Mouse (Mus musculus): ENCODE results near the gene Gm11639. TPM values are rescaled to one million over a fixed set of nuclear protein-coding genes. Genes with fewer than 3 reads are reported as not detected.

Gene Gm11639
- polyA plus RNA-seq, 1 experiment from 2014 or later: not detected

- Histone ChIP-seq H3K36me3 (no peaks in the 10 kb centered on the region), H3K4me3 (no peak overlapping the region)
Observed at GRCm38 (mm10) chr11:104661106-104661505, 24.4 kb upstream of the Gm11639 start.

DNA sequence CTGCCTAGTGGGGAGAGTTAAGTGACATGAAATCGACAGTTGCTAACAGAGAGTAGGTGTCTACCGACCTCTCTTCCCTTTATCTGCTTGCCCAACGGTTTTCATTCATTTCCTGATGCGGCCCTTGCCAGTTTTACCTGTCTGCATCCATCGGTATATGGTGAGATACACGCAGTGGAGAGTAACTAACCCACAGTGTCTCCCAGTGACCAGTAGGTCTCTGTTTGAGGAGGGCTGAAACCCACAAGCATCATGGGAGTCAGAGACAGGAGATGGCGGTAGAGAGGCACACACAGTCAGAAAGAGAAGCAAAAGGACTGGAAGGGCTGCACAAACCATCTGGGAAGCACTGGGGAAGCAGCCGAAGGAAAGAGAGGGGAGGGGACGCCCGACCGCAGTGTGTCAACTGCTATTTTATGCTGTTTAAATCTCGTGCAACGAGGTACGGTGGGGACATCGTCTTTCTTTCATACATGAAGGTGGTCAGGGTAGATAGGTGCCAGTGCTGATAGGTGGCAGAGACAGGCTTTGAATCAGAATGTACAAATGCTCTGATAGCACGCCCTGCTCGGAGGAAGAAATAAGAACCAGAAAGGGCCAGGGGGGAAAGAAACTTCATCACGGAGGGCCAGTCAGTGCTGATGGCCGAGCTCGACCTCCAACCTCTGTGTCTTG lies 23.8 kb upstream of the Gm11639 start:
- Histone ChIP-seq H3K4me1 (replicated peaks) (no peaks in the 10 kb centered on the region), H3K27me3 (no peaks in the 10 kb centered on the region), H3K9ac (no peak overlapping the region), H3K4me3 (no peak overlapping the region), H3K4me2 (no peak overlapping the region), H3K9me3 (peaks cover 8% of the 10 kb centered on the region), H3K27ac (replicated peaks) (no peak overlapping the region), H3K36me3 (no peaks in the 10 kb centered on the region)
- WGBS: 81% methylated on average over 20 of the region's 20 CpGs
- no peak for ATAC-seq (ENCODE audit: low read depth)

More at GRCm38 (mm10) chr11:104661106-104661505, 24.4 kb upstream of the Gm11639 start:
- ATAC-seq (ENCODE audit: low read depth): no peak
- H3K4me2 ChIP-seq: no peak overlapping the region
- H3K9ac ChIP-seq: no peak overlapping the region
- peaks cover 8% of the 10 kb centered on the region for H3K9me3 ChIP-seq
- no peaks in the 10 kb centered on the region for H3K4me1 ChIP-seq (replicated peaks)
- WGBS: 85% methylated on average over 5 of the region's 5 CpGs
- H3K27me3 ChIP-seq: no peaks in the 10 kb centered on the region
- no peak overlapping the region for H3K27ac ChIP-seq (replicated peaks)

DNA sequence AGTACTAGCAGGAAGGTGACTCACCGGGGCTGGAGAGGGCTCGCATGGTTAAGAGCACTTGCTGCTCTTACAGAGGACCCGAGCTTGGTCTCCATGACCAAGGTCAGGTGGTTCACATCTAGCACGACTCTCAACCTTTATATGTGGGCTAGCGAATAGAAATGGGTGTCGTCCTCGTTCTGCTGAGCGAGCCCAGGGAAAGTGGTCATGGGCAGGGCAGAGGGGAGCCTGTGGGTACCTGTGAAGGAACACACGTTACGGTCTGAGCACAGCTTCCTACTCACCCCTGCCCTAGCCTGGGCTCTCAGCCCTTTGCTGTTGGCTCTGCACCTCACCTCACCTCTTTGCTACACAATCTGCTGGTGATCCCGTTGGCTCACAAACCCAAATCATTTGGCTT lies 22.9 kb upstream of the Gm11639 start:
- 93% methylated on average over 11 of the region's 11 CpGs for WGBS
- peaks cover 8% of the 10 kb centered on the region for H3K9me3 ChIP-seq
- no peaks in the 10 kb centered on the region for H3K4me1 ChIP-seq (replicated peaks)
- H3K27ac ChIP-seq (replicated peaks): no peak overlapping the region
- no peak overlapping the region for H3K9ac ChIP-seq
- no peaks in the 10 kb centered on the region for H3K36me3 ChIP-seq
- H3K4me3 ChIP-seq: no peak overlapping the region
- no peak for ATAC-seq (ENCODE audit: low read depth)
- no peak overlapping the region for H3K4me2 ChIP-seq
- no peaks in the 10 kb centered on the region for H3K27me3 ChIP-seq

GRCm38 (mm10) chr11:104663241-104663877 lies 22.1 kb upstream of the Gm11639 start:
- no peak overlapping the region for H3K4me2 ChIP-seq
- no peaks in the 10 kb centered on the region for H3K36me3 ChIP-seq
- no peaks in the 10 kb centered on the region for H3K4me1 ChIP-seq (replicated peaks)
- no peaks in the 10 kb centered on the region for H3K27me3 ChIP-seq
- ATAC-seq (ENCODE audit: low read depth): no peak
- WGBS: 77% methylated on average over 6 of the region's 6 CpGs
- peaks cover 8% of the 10 kb centered on the region for H3K9me3 ChIP-seq
- H3K27ac ChIP-seq (replicated peaks): no peak overlapping the region
- no peak overlapping the region for H3K9ac ChIP-seq
- H3K4me3 ChIP-seq: no peak overlapping the region

GRCm38 (mm10) chr11:104663878-104664261 lies 21.6 kb upstream of the Gm11639 start:
- H3K27ac ChIP-seq (replicated peaks): no peak overlapping the region
- 85% methylated on average over 3 of the region's 3 CpGs for WGBS

DNA sequence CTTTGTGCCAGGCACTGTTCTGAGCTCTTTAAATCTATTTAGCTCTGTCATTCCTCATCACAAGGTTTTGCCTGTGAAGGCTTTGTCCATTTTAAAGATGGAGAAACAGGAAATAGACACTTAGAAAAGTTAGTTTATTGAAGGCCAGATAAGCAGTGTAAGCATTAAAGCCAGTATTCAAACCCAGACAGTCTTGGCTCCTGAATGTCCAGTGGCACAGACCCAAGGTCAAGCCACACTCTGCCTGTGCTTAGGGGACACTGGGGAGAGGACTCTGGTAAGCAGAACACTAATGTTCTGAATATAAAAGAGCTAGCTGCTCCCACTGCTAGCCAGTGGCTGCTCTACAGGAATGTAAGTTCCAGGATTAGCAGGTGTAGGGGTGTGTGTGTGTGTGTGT lies 21.1 kb upstream of the Gm11639 start:
- H3K36me3 ChIP-seq: no peaks in the 10 kb centered on the region
- no peaks in the 10 kb centered on the region for H3K27me3 ChIP-seq
- H3K27ac ChIP-seq (replicated peaks): no peak overlapping the region
- peaks cover 8% of the 10 kb centered on the region for H3K9me3 ChIP-seq
- no peaks in the 10 kb centered on the region for H3K4me1 ChIP-seq (replicated peaks)
- no peak overlapping the region for H3K4me3 ChIP-seq
- H3K9ac ChIP-seq: no peak overlapping the region
- no peak overlapping the region for H3K4me2 ChIP-seq
- no peak for ATAC-seq (ENCODE audit: low read depth)

More at GRCm38 (mm10) chr11:104663878-104664261, 21.6 kb upstream of the Gm11639 start:
- H3K9ac ChIP-seq: no peak overlapping the region
- no peak for ATAC-seq (ENCODE audit: low read depth)
- no peak overlapping the region for H3K4me2 ChIP-seq
- H3K36me3 ChIP-seq: no peaks in the 10 kb centered on the region
- peaks cover 8% of the 10 kb centered on the region for H3K9me3 ChIP-seq
- no peaks in the 10 kb centered on the region for H3K4me1 ChIP-seq (replicated peaks)
- H3K4me3 ChIP-seq: no peak overlapping the region
- no peaks in the 10 kb centered on the region for H3K27me3 ChIP-seq

DNA sequence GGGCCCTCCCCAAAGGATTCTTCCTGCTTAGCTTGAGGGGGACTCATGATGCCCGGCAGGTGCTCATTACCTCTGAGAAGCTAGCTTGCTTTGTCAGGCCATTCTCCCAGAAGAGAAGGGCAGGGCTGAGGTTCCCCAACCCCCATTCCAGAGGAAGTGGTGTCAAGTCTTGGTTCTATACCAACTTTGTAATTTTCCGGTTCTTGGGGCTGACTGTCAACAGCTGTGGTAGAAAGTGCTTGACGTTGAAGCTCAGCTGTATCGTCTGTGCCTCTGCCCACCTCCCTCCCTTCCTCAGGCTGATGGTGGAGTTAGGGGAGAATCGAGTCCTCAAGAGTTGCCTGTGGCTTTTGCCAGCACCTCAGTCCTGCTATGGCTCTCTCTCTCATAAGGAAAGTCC lies 18.1 kb upstream of the Gm11639 start:
- Histone ChIP-seq H3K36me3 (no peaks in the 10 kb centered on the region), H3K4me2 (no peak overlapping the region), H3K4me1 (replicated peaks) (no peaks in the 10 kb centered on the region), H3K9ac (no peak overlapping the region), H3K9me3 (no peaks in the 10 kb centered on the region), H3K27me3 (no peaks in the 10 kb centered on the region), H3K4me3 (no peak overlapping the region), H3K27ac (replicated peaks) (no peak overlapping the region)
- 77% methylated on average over 5 of the region's 5 CpGs for WGBS
- no peak for ATAC-seq (ENCODE audit: low read depth)

DNA sequence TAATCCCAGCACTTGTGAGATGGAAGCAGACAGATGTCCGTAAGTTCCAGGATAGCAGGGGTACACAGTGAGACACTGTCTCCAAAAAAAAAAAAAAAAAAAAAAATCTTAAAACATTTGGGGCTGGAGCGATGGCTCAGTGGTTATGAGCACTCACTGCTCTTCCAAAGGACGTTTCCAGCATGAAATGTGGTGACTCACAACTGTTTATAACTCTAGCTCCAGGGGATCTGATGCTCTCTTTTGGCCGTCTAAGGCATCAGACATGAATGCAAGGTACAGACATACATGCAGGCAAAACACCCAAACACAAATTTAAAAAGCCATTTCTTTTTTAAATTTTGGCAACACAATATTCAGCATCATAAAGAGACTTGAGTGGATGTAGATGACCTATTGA lies 12.1 kb upstream of the Gm11639 start:
- Histone ChIP-seq H3K4me1 (replicated peaks) (no peaks in the 10 kb centered on the region), H3K4me2 (no peak overlapping the region), H3K9me3 (no peaks in the 10 kb centered on the region), H3K27ac (replicated peaks) (no peak overlapping the region), H3K27me3 (no peaks in the 10 kb centered on the region), H3K36me3 (no peaks in the 10 kb centered on the region), H3K9ac (no peak overlapping the region), H3K4me3 (no peak overlapping the region)
- no peak for ATAC-seq (ENCODE audit: low read depth)
- 77% methylated on average over 4 of the region's 4 CpGs for WGBS

DNA sequence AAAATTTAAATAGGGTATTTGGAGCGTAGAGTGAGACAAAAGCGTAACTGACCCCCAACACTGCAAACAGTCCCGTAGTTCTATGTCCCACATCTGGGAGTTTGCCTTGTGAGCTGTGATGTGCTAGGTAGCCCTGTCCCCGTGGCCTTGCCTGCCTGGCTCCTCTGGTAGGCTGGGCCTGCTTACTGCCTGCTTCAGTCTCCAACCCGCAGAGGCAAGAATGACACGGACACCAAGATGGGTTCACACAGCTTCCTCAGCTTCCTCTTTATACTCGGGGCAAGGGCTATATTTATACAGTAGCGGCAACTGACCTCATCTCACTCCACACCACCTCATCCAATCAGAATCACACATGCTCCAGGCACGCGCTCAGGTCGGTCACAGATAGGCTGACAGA lies 10.7 kb upstream of the Gm11639 start:
- no peak for ATAC-seq (ENCODE audit: low read depth)
- 93% methylated on average over 11 of the region's 11 CpGs for WGBS
- H3K27me3 ChIP-seq: no peaks in the 10 kb centered on the region

GRCm38 (mm10) chr11:104693235-104693634 lies 7.7 kb downstream of the Gm11639 start:
- Histone ChIP-seq H3K4me3 (no peak overlapping the region), H3K9me3 (no peaks in the 10 kb centered on the region), H3K36me3 (no peaks in the 10 kb centered on the region), H3K27ac (replicated peaks) (no peak overlapping the region), H3K4me1 (replicated peaks) (no peaks in the 10 kb centered on the region), H3K9ac (no peak overlapping the region), H3K4me2 (no peak overlapping the region), H3K27me3 (no peaks in the 10 kb centered on the region)
- 89% methylated on average over 6 of the region's 6 CpGs for WGBS
- ATAC-seq (ENCODE audit: low read depth): no peak

More for the DNA sequence above, 10.7 kb upstream of the Gm11639 start:
- H3K9me3 ChIP-seq: no peaks in the 10 kb centered on the region
- H3K27ac ChIP-seq (replicated peaks): no peak overlapping the region
- no peaks in the 10 kb centered on the region for H3K36me3 ChIP-seq
- H3K9ac ChIP-seq: no peak overlapping the region
- H3K4me1 ChIP-seq (replicated peaks): no peaks in the 10 kb centered on the region
- no peak overlapping the region for H3K4me2 ChIP-seq
- H3K4me3 ChIP-seq: no peak overlapping the region

GRCm38 (mm10) chr11:104704097-104704496 lies 18.6 kb downstream of the Gm11639 start:
- Histone ChIP-seq H3K4me3 (no peak overlapping the region), H3K9me3 (no peaks in the 10 kb centered on the region), H3K27ac (replicated peaks) (peak overlapping the region; percentile 28), H3K4me1 (replicated peaks) (peaks cover 8% of the 10 kb centered on the region; the same call in 1 of the 2 replicates), H3K27me3 (no peaks in the 10 kb centered on the region), H3K4me2 (peak overlapping the region; percentile 36), H3K36me3 (no peaks in the 10 kb centered on the region), H3K9ac (0 out of 2 replicates have a peak overlapping the region, but pooled peaks have one; percentile 22)
- 38% methylated on average over 15 of the region's 15 CpGs for WGBS
- no peak for ATAC-seq (ENCODE audit: low read depth)

DNA sequence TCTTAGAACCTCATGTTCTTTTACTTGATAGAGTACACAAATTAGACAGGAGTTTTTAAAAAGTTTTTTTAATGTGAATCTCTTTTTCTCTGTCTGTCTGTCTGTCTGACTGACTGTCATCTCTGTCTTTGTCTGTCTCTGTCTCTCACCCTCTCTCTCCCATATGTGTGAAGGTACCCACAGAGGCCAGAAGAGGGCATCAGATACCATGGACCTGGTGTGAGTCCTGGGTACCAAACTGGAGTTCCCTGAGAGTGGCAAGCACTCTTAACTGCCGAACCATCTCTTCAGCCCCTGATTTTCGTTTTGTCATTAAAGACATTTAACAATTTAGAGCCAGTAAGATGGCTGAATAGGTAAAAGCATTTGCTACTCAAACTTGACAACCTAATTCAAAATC lies 21.6 kb downstream of the Gm11639 start:
- Histone ChIP-seq H3K4me3 (no peak overlapping the region), H3K9ac (no peak overlapping the region), H3K27me3 (no peaks in the 10 kb centered on the region), H3K4me2 (no peak overlapping the region), H3K9me3 (no peaks in the 10 kb centered on the region), H3K27ac (replicated peaks) (no peak overlapping the region), H3K36me3 (no peaks in the 10 kb centered on the region), H3K4me1 (replicated peaks) (peaks cover 8% of the 10 kb centered on the region; the same call in 1 of the 2 replicates)
- no peak for ATAC-seq (ENCODE audit: low read depth)
- WGBS: 71% methylated on average over 2 of the region's 2 CpGs
